Mouse (Mus musculus): Measurements from ENCODE around the gene Atrnl1. TPM values are rescaled to one million over a fixed set of nuclear protein-coding genes. Genes with fewer than 3 reads are reported as not detected.

Atrnl1 gene
- polyA plus RNA-seq, 1 experiment from 2014 or later, result 1.8 TPM

- H3K27me3 ChIP-seq (replicated peaks), result no peaks in the 10 kb centered on the region
- ATAC-seq, result no peak
- H3K9ac ChIP-seq, result no peak overlapping the region
- H3K27ac ChIP-seq, result no peak overlapping the region
- H3K4me1 ChIP-seq, result 0 out of 2 replicates have a peak, but pooled peaks cover 3% of the 10 kb centered on the region
- no peaks in the 10 kb centered on the region for H3K9me3 ChIP-seq (replicated peaks)
- 85% methylated on average over 2 of the region's 2 CpGs for WGBS (ENCODE audit: insufficient replicate concordance)
- H3K4me3 ChIP-seq, result no peak overlapping the region
- H3K36me3 ChIP-seq, result no peaks in the 10 kb centered on the region
- no peak overlapping the region for H3K4me2 ChIP-seq
These were observed 114.5 kb downstream of the Atrnl1 start for GRCm38 (mm10) chr19:57725326-57725725.

- Histone ChIP-seq H3K9ac (no peak overlapping the region), H3K27ac (no peak overlapping the region), H3K4me1 (0 out of 2 replicates have a peak, but pooled peaks cover 4% of the 10 kb centered on the region), H3K4me2 (no peak overlapping the region), H3K4me3 (no peak overlapping the region), H3K36me3 (no peaks in the 10 kb centered on the region), H3K27me3 (replicated peaks) (no peaks in the 10 kb centered on the region), H3K9me3 (replicated peaks) (no peaks in the 10 kb centered on the region)
- 79% methylated on average over 4 of the region's 4 CpGs for WGBS (ENCODE audit: insufficient replicate concordance)
- ATAC-seq, result no peak
These were observed 116.2 kb downstream of the Atrnl1 start for GRCm38 (mm10) chr19:57727009-57727408.

GRCm38 (mm10) chr19:57737475-57737874 lies 126.6 kb downstream of the Atrnl1 start:
- no peak overlapping the region for H3K9ac ChIP-seq
- H3K4me1 ChIP-seq, result no peaks in the 10 kb centered on the region
- no peak overlapping the region for H3K4me3 ChIP-seq
- no peak overlapping the region for H3K4me2 ChIP-seq
- no peak for ATAC-seq
- H3K36me3 ChIP-seq, result 0 out of 2 replicates have a peak, but pooled peaks cover 5% of the 10 kb centered on the region
- no peak overlapping the region for H3K27ac ChIP-seq
- no peaks in the 10 kb centered on the region for H3K9me3 ChIP-seq (replicated peaks)
- H3K27me3 ChIP-seq (replicated peaks), result no peaks in the 10 kb centered on the region
- 77% methylated on average over 3 of the region's 3 CpGs for WGBS (ENCODE audit: insufficient replicate concordance)

GRCm38 (mm10) chr19:57745579-57745978 lies 134.7 kb downstream of the Atrnl1 start:
- WGBS (ENCODE audit: insufficient replicate concordance), result 54% methylated on average over 9 of the region's 9 CpGs
- Histone ChIP-seq H3K4me2 (no peak overlapping the region), H3K36me3 (no peaks in the 10 kb centered on the region), H3K4me3 (no peak overlapping the region), H3K27ac (no peak overlapping the region), H3K27me3 (replicated peaks) (no peaks in the 10 kb centered on the region), H3K4me1 (no peaks in the 10 kb centered on the region), H3K9ac (no peak overlapping the region), H3K9me3 (replicated peaks) (no peaks in the 10 kb centered on the region)
- ATAC-seq, result no peak

- Histone ChIP-seq H3K4me1 (no peaks in the 10 kb centered on the region), H3K4me3 (no peak overlapping the region), H3K27me3 (replicated peaks) (no peaks in the 10 kb centered on the region), H3K9ac (no peak overlapping the region), H3K4me2 (no peak overlapping the region), H3K36me3 (no peaks in the 10 kb centered on the region), H3K9me3 (replicated peaks) (no peaks in the 10 kb centered on the region), H3K27ac (no peak overlapping the region)
- ATAC-seq, result no peak
- WGBS (ENCODE audit: insufficient replicate concordance), result 85% methylated on average over 11 of the region's 11 CpGs
These were observed 135.7 kb downstream of the Atrnl1 start for GRCm38 (mm10) chr19:57746553-57746952.

- no peaks in the 10 kb centered on the region for H3K27me3 ChIP-seq (replicated peaks)
- no peaks in the 10 kb centered on the region for H3K4me1 ChIP-seq
- H3K27ac ChIP-seq, result no peak overlapping the region
- ATAC-seq, result no peak
- no peak overlapping the region for H3K4me3 ChIP-seq
- no peak overlapping the region for H3K9ac ChIP-seq
- no peaks in the 10 kb centered on the region for H3K36me3 ChIP-seq
- no peaks in the 10 kb centered on the region for H3K9me3 ChIP-seq (replicated peaks)
- H3K4me2 ChIP-seq, result no peak overlapping the region
- WGBS (ENCODE audit: insufficient replicate concordance), result 87% methylated on average over 14 of the region's 14 CpGs
These were observed 141.4 kb downstream of the Atrnl1 start for GRCm38 (mm10) chr19:57752189-57752588.

- Histone ChIP-seq H3K4me2 (no peak overlapping the region), H3K27ac (no peak overlapping the region), H3K4me1 (0 out of 2 replicates have a peak, but pooled peaks cover 8% of the 10 kb centered on the region), H3K36me3 (no peaks in the 10 kb centered on the region), H3K9me3 (replicated peaks) (no peaks in the 10 kb centered on the region), H3K9ac (no peak overlapping the region), H3K4me3 (no peak overlapping the region), H3K27me3 (replicated peaks) (no peaks in the 10 kb centered on the region)
- ATAC-seq, result no peak
- 63% methylated on average over 2 of the region's 2 CpGs for WGBS (ENCODE audit: insufficient replicate concordance)
These were observed 151.7 kb downstream of the Atrnl1 start for GRCm38 (mm10) chr19:57762526-57762925.

- ATAC-seq, result no peak
- H3K9me3 ChIP-seq (replicated peaks), result no peaks in the 10 kb centered on the region
- no peaks in the 10 kb centered on the region for H3K27me3 ChIP-seq (replicated peaks)
- H3K36me3 ChIP-seq, result no peaks in the 10 kb centered on the region
- H3K4me3 ChIP-seq, result no peak overlapping the region
- no peak overlapping the region for H3K9ac ChIP-seq
- no peak overlapping the region for H3K4me2 ChIP-seq
- WGBS (ENCODE audit: insufficient replicate concordance), result 77% methylated on average over 16 of the region's 16 CpGs
- H3K4me1 ChIP-seq, result 0 out of 2 replicates have a peak, but pooled peaks cover 8% of the 10 kb centered on the region
- H3K27ac ChIP-seq, result no peak overlapping the region
These were observed 153.9 kb downstream of the Atrnl1 start for GRCm38 (mm10) chr19:57764576-57765371.

- ATAC-seq, result no peak
- Histone ChIP-seq H3K9me3 (replicated peaks) (no peaks in the 10 kb centered on the region), H3K36me3 (no peaks in the 10 kb centered on the region), H3K4me3 (no peak overlapping the region), H3K4me2 (no peak overlapping the region), H3K27ac (no peak overlapping the region), H3K4me1 (0 out of 2 replicates have a peak, but pooled peaks cover 8% of the 10 kb centered on the region), H3K27me3 (replicated peaks) (no peaks in the 10 kb centered on the region), H3K9ac (no peak overlapping the region)
- 39% methylated on average over 2 of the region's 2 CpGs for WGBS (ENCODE audit: insufficient replicate concordance)
These were observed 156.2 kb downstream of the Atrnl1 start for GRCm38 (mm10) chr19:57767051-57767450.

- ATAC-seq, result no peak
- Histone ChIP-seq H3K27ac (no peak overlapping the region), H3K27me3 (replicated peaks) (no peaks in the 10 kb centered on the region), H3K4me2 (no peak overlapping the region), H3K4me1 (no peaks in the 10 kb centered on the region), H3K9ac (no peak overlapping the region), H3K9me3 (replicated peaks) (no peaks in the 10 kb centered on the region), H3K4me3 (no peak overlapping the region), H3K36me3 (no peaks in the 10 kb centered on the region)
- 82% methylated on average over 11 of the region's 11 CpGs for whole genome bisulfite sequencing (ENCODE audit: insufficient replicate concordance)
These were observed 157.8 kb downstream of the Atrnl1 start for GRCm38 (mm10) chr19:57768661-57769060.

GRCm38 (mm10) chr19:57782366-57783089 lies 171.7 kb downstream of the Atrnl1 start:
- Histone ChIP-seq H3K4me3 (no peak overlapping the region), H3K27me3 (replicated peaks) (no peaks in the 10 kb centered on the region), H3K9me3 (replicated peaks) (no peaks in the 10 kb centered on the region), H3K4me1 (no peaks in the 10 kb centered on the region), H3K27ac (no peak overlapping the region), H3K36me3 (no peaks in the 10 kb centered on the region), H3K4me2 (no peak overlapping the region), H3K9ac (no peak overlapping the region)
- ATAC-seq, result no peak
- 72% methylated on average over 3 of the region's 3 CpGs for WGBS (ENCODE audit: insufficient replicate concordance)

- ATAC-seq, result no peak
- Histone ChIP-seq H3K4me2 (no peak overlapping the region), H3K36me3 (no peaks in the 10 kb centered on the region)
These were observed 175.9 kb downstream of the Atrnl1 start for GRCm38 (mm10) chr19:57786699-57787098.

More at GRCm38 (mm10) chr19:57786699-57787098, 175.9 kb downstream of the Atrnl1 start:
- H3K9me3 ChIP-seq (replicated peaks), result no peaks in the 10 kb centered on the region
- H3K27ac ChIP-seq, result no peak overlapping the region
- H3K9ac ChIP-seq, result no peak overlapping the region
- H3K4me3 ChIP-seq, result no peak overlapping the region
- no peaks in the 10 kb centered on the region for H3K27me3 ChIP-seq (replicated peaks)
- H3K4me1 ChIP-seq, result no peaks in the 10 kb centered on the region
- WGBS (ENCODE audit: insufficient replicate concordance), result 67% methylated on average over 5 of the region's 5 CpGs

All from liver, embryonic 12.5 days (tissue).